37 mouse cellular contexts compared by ENCODE assay signal in the genomic region with DNA sequence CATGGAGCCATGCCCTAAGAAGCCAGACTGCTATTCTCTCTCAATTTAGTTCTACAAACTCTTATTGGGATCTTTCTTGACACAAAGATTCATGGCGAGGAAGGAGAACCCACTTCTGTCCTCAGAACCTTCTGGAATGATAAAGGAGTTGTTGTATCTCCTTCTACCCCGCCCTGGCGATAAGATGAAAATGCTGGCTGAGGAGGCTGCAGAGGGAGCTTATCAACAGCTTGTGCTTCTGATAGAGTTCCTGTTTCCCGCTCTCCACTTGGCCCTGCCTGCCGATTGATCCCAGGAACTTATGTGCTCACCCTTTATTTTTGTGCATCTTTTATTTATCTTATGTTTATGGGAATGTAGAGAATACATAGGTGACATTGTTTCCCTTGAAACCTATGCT. TPM values are rescaled to one million over a fixed set of nuclear protein-coding genes. Genes with fewer than 3 reads are reported as not detected.
"Had no signal": no experiment of that assay in that cellular context is flagged by ENCODE, and none has a peak within 500 bp of the region (broad histone marks: within the 10 kb centered on the region; RNA-seq: fewer than 3 reads in every experiment).

No protein-coding gene starts in this region.

- H3K36me3 ChIP-seq: heart, embryonic 15.5 days; hindbrain, embryonic 13.5 days; hindbrain, embryonic 15.5 days; limb, embryonic 10.5 days; limb, embryonic 12.5 days; liver, embryonic 15.5 days had no signal

- H3K27ac ChIP-seq: heart, embryonic 15.5 days; hindbrain, embryonic 13.5 days; hindbrain, embryonic 15.5 days; hindbrain, postnatal 0 days; layer of hippocampus, adult 2 months; left cerebral cortex, adult 2 months; limb, embryonic 10.5 days; limb, embryonic 12.5 days; liver, embryonic 15.5 days had no signal

- H3K9ac ChIP-seq: heart, embryonic 15.5 days; hindbrain, embryonic 13.5 days; hindbrain, embryonic 15.5 days; limb, embryonic 12.5 days; liver, embryonic 15.5 days had no signal

- DNase-seq: gastrocnemius, postnatal 14 days; gastrocnemius, postnatal 36 days; heart, adult 11 months; heart, postnatal 14 days; heart, postnatal 36 days; kidney, adult 11 months; kidney, adult 2 months; kidney, adult 9 months; kidney, postnatal 10 days; kidney, postnatal 25 days; kidney, postnatal 4 days had no signal

- H3K4me2 ChIP-seq: heart, embryonic 11.5 days; heart, embryonic 15.5 days; hindbrain, embryonic 13.5 days; hindbrain, embryonic 15.5 days; limb, embryonic 12.5 days; liver, embryonic 15.5 days had no signal

- ATAC-seq: hindbrain, postnatal 0 days; intestine, embryonic 16.5 days had no signal

- H3K9me3 ChIP-seq: heart, embryonic 15.5 days; hindbrain, embryonic 13.5 days; hindbrain, embryonic 15.5 days; limb, embryonic 10.5 days; limb, embryonic 12.5 days; liver, embryonic 15.5 days had no signal

- H3K27me3 ChIP-seq: heart, embryonic 15.5 days; hindbrain, embryonic 13.5 days; hindbrain, embryonic 15.5 days; liver, embryonic 15.5 days had no signal

- H3K4me3 ChIP-seq: heart, embryonic 15.5 days; hindbrain, embryonic 13.5 days; hindbrain, embryonic 15.5 days; layer of hippocampus, adult 2 months; left cerebral cortex, adult 2 months; limb, embryonic 10.5 days; limb, embryonic 12.5 days; liver, embryonic 15.5 days had no signal

- H3K4me1 ChIP-seq: heart, embryonic 15.5 days; hindbrain, embryonic 13.5 days; hindbrain, embryonic 15.5 days; limb, embryonic 10.5 days; limb, embryonic 12.5 days; liver, embryonic 15.5 days had no signal

RNA-seq across cellular contexts. Expression of gene Gzma, which starts 16.0 kb away (rescaled TPM):
- total RNA-seq: gastrocnemius, adult 18-20 months; gastrocnemius, adult 8-10 months; gastrocnemius, postnatal 14 days; hindbrain, postnatal 0 days; layer of hippocampus, adult 2 months; layer of hippocampus, postnatal 10 days; layer of hippocampus, postnatal 25 days; left cerebral cortex, adult 2 months; left cerebral cortex, postnatal 14 days; left cerebral cortex, postnatal 36 days had no signal
- polyA plus RNA-seq: heart, embryonic 11.5 days; hindbrain, embryonic 11.5 days; hindbrain, embryonic 13.5 days; hindbrain, embryonic 15.5 days; hindbrain, postnatal 0 days; limb, embryonic 10.5 days; limb, embryonic 12.5 days had no signal

RNA-seq across cellular contexts. Expression of gene Gpx8, which starts 38.5 kb away (rescaled TPM):
- total RNA-seq: hematopoietic stem cell, adult 5-6 weeks had no signal

RNA-seq across cellular contexts. Expression of gene Cdc20b, which starts 49.8 kb away (rescaled TPM):
- total RNA-seq: gastrocnemius, adult 18-20 months; gastrocnemius, adult 8-10 months; gastrocnemius, postnatal 14 days; gastrocnemius, postnatal 36 days; heart, adult 8-10 months; heart, postnatal 14 days; heart, postnatal 36 days; hematopoietic stem cell, adult 5-6 weeks; left cerebral cortex, postnatal 14 days; left cerebral cortex, postnatal 36 days; liver, adult 2 months had no signal
- polyA plus RNA-seq: gonadal fat pad, adult 2 months; heart, postnatal 0 days; intestine, embryonic 14.5 days; intestine, embryonic 16.5 days; kidney, adult 2 months; kidney, embryonic 16.5 days; limb, embryonic 10.5 days; limb, embryonic 12.5 days; limb, embryonic 14.5 days; liver, adult 2 months; liver, embryonic 15.5 days had no signal
